Mouse (Mus musculus) cerebellum, adult 2 months (tissue): ENCODE measurements around the gene Gm21992. TPM values are rescaled to one million over a fixed set of nuclear protein-coding genes. Genes with fewer than 3 reads are reported as not detected.

Experiments used
- DNase-seq, 2 experiments: peaks; one replicate each; pipeline ENCODE4 v3.0.0; 2021
- H3K27ac ChIP-seq: fragments of 200-500 bp; 2 replicates; pipeline ENCODE4 v1.5.1; 2012; ENCODE audit warnings: low read length, control low read depth, inconsistent platforms; ENCODE audit not compliant: insufficient read depth
- H3K27me3 ChIP-seq: fragments of 200-500 bp; 2 replicates; pipeline ENCODE4 v1.6.1; 2012; ENCODE audit warnings: inconsistent platforms, mild to moderate bottlenecking, low read length, moderate library complexity; ENCODE audit not compliant: control insufficient read depth, insufficient read depth
- H3K4me1 ChIP-seq: fragments of 200-500 bp; 2 replicates; pipeline ENCODE4 v1.6.1; 2011; ENCODE audit warnings: low read length; ENCODE audit not compliant: control insufficient read depth, insufficient read depth
- H3K4me3 ChIP-seq: fragments of 200-500 bp; replicated peaks from 2 replicates; pipeline ENCODE3; 2011; ENCODE audit warnings: mild to moderate bottlenecking, low read depth, low read length, control low read depth; ENCODE audit not compliant: insufficient read depth
- CTCF ChIP-seq: fragments of 200-500 bp; IDR thresholded peaks from 2 replicates; pipeline ENCODE4 v1.5.1; 2011; ENCODE audit warnings: low read depth, mild to moderate bottlenecking, control low read depth, low read length, moderate library complexity, borderline replicate concordance; ENCODE audit not compliant: insufficient read depth
- POLR2A ChIP-seq: fragments of 200-500 bp; IDR thresholded peaks from 2 replicates; pipeline ENCODE4 v1.6.1; 2011; ENCODE audit warnings: low read length, control low read depth, borderline replicate concordance; ENCODE audit not compliant: insufficient read depth
- WGBS: fragments of 180-500 bp; shearing (Covaris S2); methylation state at CpG from one replicate; pipeline ENCODE4 v1.1.7; 2018; 5-methylcytosine and 5-hydroxymethylcytosine counted together
- polyA plus RNA-seq: library from polyadenylated mRNA; depleted of rRNA; stranded (reverse); fragments of >200 nt; gene quantifications from 2 replicates; pipeline ENCODE4 v1.2.3, GENCODE M21; 2012

Gm21992 gene
- polyA plus RNA-seq, 1 experiment = 17.9 TPM

DNA sequence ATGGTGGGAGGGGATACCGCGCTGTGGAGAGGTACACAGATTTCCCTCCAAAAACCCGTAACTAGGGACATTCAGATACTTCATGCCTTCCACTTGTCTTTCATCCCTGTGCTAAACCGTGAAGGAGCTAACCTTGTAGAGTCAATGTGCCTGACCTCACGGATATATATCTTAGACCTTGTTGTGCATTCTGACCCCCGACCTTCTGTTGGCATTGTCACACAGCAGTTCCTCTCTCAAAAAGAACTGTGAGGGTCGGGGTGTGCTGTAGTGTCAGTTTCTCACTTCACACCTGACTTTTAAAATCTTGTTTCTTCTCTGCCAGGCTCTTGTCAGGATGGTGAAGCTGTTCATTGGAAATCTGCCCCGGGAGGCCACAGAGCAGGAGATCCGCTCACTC, 54.5 kb downstream of the Gm21992 start:
- peak in 1 of 2 experiments; percentile 36 for DNase-seq
- Histone ChIP-seq H3K27me3 (no peaks in the 10 kb centered on the region), H3K4me3 (peak overlapping the region; percentile 80), H3K27ac (peak overlapping the region; percentile 10; the same call in 1 of the 2 replicates), H3K4me1 (peaks cover 3% of the 10 kb centered on the region; the same call in 1 of the 2 replicates)
- WGBS = 2% methylated on average over 9 of the region's 9 CpGs
- TF ChIP-seq POLR2A = no peak
- TF ChIP-seq CTCF = no peak

DNA sequence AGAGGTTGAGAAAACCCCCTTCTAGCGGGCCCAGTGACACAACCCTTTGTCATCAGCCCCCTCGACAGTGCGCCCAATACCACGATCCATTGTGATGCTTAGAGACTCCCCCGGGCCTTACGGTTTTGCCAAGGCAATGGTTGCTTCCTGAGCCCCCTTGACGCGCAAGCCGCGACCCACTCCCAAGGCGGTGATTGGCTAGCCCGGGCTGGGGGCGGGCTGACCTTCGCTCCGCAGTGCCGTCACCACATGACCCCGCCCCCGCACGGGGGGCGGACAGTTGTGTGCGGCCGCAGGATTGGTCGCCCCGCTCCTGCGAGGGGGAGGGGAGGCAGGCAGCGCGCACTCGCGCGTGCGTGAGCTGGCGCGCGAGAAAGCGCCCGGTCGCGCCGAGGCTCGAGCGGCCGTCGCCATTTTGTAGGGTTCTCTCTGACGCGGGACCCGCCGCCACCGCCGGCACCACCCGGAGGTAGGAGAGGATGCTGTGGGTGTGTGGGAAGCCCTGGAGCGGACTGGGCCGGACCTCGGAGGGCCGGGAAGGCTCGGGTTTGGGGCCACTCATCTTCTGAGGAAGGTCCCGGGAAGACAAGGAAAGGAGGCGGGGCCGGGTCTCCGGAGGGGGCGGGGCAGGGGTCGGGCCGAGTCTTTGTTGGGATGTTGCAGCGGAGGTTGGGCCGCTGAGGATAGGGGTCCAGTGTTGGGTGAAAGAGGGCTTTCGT, 55.1 kb downstream of the Gm21992 start, which contains the start of gene Rbm4b:
Rbm4b (plus strand) TSS at position 305 of the 719 bp plus-strand sequence.
- Histone ChIP-seq H3K27me3 (no peaks in the 10 kb centered on the region), H3K4me1 (peaks cover 3% of the 10 kb centered on the region; the same call in 1 of the 2 replicates), H3K27ac (peak within 1 kb of the TSS; percentile 80), H3K4me3 (peak within 1 kb of the TSS; percentile 80)
- 1% methylated on average over 65 of the region's 65 CpGs for WGBS
- DNase-seq = peak; percentile 96 to 98
- TF ChIP-seq CTCF (no peak), POLR2A (peak; percentile 73)

DNA sequence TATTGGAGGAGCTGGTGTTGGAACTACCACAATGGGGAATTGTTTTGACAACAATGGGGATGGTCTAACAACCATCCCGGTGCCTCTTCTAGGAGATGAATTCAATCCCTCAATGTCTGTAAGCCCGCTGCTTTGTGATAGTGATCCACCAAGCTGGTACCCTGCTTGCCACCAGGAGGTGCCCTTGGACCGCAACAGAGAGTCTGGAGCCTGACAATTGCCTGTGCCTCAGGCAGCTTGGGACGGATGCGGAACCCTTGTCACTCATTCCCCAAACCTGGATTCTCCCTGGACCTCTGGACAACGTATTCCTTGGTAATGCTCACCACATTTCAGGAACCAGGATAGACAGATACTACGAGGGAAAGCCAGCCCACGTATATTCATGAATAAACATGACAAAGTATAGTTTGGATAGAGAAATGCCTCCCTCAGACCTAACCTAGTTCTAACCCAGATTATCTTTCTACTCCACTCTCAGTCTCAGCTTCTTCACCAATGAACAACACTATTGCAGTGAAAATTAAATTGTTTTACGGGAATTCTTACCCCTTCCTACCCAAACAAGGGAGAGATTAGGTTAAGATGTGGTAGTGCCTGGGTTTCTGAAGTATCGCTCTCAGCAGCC, 55.7 kb downstream of the Gm21992 start:
- H3K4me3 ChIP-seq = peak overlapping the region; percentile 80
- peak; percentile 99 for TF ChIP-seq CTCF
- peak; percentile 51; the same call in 1 of the 2 replicates for TF ChIP-seq POLR2A
- peaks cover 3% of the 10 kb centered on the region; the same call in 1 of the 2 replicates for H3K4me1 ChIP-seq
- under 1% methylated on average over 10 of the region's 10 CpGs for WGBS
- H3K27me3 ChIP-seq = no peaks in the 10 kb centered on the region
- H3K27ac ChIP-seq = peak overlapping the region; percentile 80
- DNase-seq = peak; percentile 93

DNA sequence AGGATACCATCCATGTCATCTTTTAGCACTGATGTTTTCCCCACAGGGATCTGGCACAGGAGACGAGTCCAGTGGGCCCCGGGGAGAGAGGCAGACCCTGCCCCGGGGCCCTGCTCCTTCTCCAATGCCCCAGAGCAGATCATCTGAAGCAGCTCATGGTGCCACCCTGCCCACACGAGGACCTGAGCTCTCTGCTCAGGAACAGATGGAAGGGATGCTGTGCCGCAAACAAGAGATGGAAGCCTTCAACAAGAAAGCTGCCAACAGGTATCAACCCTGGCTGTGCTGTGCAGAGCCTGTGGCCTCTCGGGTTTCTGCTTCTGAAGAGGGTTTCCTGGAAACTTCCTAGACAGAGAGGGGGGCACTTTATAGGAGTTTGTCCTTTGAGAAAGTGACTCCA, 61.4 kb downstream of the Gm21992 start:
- DNase-seq = peak in 1 of 2 experiments; percentile 71
- Histone ChIP-seq H3K27ac (peak overlapping the region; percentile 61), H3K27me3 (no peaks in the 10 kb centered on the region), H3K4me3 (no peak overlapping the region), H3K4me1 (peaks cover 39% of the 10 kb centered on the region)
- TF ChIP-seq CTCF (no peak), POLR2A (no peak)
- 19% methylated on average over 6 of the region's 6 CpGs for WGBS

DNA sequence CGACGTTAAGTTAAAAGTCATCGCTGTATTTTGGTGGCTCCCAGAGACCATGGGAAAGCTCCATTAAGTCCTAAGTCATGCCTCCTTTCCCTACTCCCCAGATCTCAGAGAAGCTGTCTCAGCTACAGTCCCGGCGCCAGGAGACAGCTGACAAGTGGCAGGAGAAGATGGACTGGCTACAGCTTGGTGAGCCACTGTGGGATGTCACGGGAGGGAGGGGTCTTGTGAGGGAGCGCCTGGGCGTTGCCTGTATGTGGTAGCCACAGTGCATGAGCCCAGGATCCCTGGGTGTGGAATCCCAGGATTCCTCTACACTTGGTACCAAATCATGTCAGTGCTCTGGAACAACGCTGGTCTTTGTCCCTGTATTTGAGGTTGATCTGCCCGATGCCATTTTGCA, 62.9 kb downstream of the Gm21992 start:
- Histone ChIP-seq H3K27ac (no peak overlapping the region), H3K4me3 (no peak overlapping the region), H3K4me1 (peaks cover 39% of the 10 kb centered on the region), H3K27me3 (no peaks in the 10 kb centered on the region)
- 78% methylated on average over 10 of the region's 10 CpGs for WGBS
- no peak for TF ChIP-seq POLR2A
- no peak for TF ChIP-seq CTCF
- DNase-seq = peak in 1 of 2 experiments; percentile 20

DNA sequence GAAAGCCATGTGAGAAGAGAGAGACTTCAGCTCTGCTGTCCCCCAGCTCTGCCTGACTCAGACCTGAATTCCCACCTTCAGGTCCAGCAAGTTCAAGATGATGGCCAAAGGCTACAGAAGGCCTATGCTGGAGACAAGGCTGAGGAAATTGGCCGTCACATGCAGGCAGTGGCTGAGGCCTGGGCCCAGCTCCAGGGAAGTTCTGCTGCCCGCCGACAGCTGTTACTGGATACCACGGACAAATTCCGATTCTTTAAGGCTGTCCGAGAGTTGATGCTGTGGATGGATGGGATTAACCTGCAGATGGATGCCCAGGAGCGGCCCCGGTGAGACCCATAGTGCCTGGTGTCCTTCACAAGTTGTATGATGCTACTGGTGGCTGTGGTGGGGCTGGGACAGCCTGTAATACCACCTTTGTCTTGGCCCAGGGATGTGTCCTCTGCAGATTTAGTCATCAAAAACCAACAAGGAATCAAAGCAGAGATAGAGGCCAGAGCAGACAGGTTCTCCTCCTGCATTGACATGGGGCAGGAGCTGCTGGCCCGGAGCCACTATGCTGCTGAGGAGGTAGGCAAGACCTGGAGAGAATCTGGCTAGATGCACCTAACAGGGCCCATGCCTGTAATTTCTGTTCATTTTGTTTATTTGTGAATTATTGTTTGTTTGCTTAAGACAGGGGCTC, 63.6 kb downstream of the Gm21992 start:
- no peak for TF ChIP-seq CTCF
- no peak for TF ChIP-seq POLR2A
- Histone ChIP-seq H3K27me3 (no peaks in the 10 kb centered on the region), H3K4me1 (peaks cover 39% of the 10 kb centered on the region), H3K27ac (no peak overlapping the region), H3K4me3 (no peak overlapping the region)
- peak; percentile 55 to 57 for DNase-seq
- 43% methylated on average over 9 of the region's 9 CpGs for WGBS

DNA sequence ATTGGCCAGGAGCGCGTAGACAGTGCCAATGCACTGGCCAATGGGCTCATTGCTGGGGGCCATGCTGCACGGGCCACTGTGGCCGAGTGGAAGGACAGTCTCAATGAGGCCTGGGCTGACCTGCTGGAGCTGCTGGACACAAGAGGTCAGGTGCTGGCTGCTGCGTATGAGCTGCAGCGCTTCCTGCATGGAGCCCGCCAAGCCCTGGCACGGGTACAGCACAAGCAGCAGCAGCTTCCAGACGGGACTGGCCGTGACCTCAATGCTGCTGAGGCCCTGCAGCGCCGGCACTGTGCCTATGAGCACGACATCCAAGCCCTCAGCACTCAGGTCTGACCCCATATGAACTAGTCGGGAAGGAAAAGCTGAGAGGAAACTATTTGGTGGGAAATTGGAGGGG, 64.8 kb downstream of the Gm21992 start:
- peak overlapping the region; percentile 27 for H3K27ac ChIP-seq
- 8% methylated on average over 14 of the region's 14 CpGs for WGBS
- H3K4me1 ChIP-seq = peaks cover 39% of the 10 kb centered on the region
- no peak for TF ChIP-seq POLR2A
- TF ChIP-seq CTCF = no peak
- H3K27me3 ChIP-seq = no peaks in the 10 kb centered on the region
- no peak overlapping the region for H3K4me3 ChIP-seq
- peak; percentile 84 to 87 for DNase-seq
